Mouse (Mus musculus) kidney, adult 2 months (tissue): ENCODE results near the gene Snrnp25.

Experiments used
- CTCF ChIP-seq: fragments of 200-500 bp; conservative IDR thresholded peaks from 2 replicates; pipeline ENCODE4 v1.5.1; 2011; ENCODE audit warnings: low read depth, mild to moderate bottlenecking, control low read depth, low read length, moderate library complexity, mixed read lengths; ENCODE audit not compliant: insufficient read depth, insufficient read length
- POLR2A ChIP-seq: fragments of 200-500 bp; IDR thresholded peaks from one replicate; pipeline ENCODE4 v1.6.1; 2011; ENCODE audit warnings: low read depth, low read length, control low read depth

DNA sequence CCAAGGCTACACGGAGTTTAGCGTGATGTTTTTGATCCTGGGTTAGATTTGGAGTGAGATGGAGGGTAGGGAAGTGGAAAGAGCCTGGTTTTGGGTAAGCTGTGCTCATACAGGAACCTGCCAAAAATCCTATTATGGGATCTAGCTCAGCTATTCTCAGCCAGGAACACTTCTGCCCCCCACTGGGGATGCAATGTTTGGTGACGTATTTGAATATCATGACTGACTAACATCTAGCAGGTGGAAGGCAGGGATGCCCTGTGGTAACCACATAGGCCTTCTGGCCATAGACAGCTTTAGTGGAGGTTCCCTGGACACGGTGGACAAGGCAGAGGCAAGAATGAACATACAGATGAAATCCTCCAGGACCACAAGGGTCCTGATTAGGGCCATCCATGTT lies 25.0 kb downstream of the Snrnp25 start:
- TF ChIP-seq CTCF (no peak), POLR2A (no peak)
